Mouse (Mus musculus) cortical plate, adult 2 months (tissue): ENCODE measurements around the gene Sbf2. TPM values are rescaled to one million over a fixed set of nuclear protein-coding genes. Genes with fewer than 3 reads are reported as not detected.

Experiments used
- H3K27ac ChIP-seq: fragments of 200-500 bp; 2 replicates; pipeline ENCODE4 v1.5.1; 2012; ENCODE audit warnings: low read length, control low read depth, inconsistent platforms; ENCODE audit not compliant: insufficient read depth
- H3K4me1 ChIP-seq: fragments of 200-500 bp; 2 replicates; pipeline ENCODE4 v1.6.1; 2011; ENCODE audit warnings: low read length; ENCODE audit not compliant: control insufficient read depth, insufficient read depth
- H3K4me3 ChIP-seq: fragments of 200-500 bp; 2 replicates; pipeline ENCODE4 v1.5.1; 2011; ENCODE audit warnings: mild to moderate bottlenecking, low read length, control low read depth; ENCODE audit not compliant: insufficient read depth
- CTCF ChIP-seq: fragments of 200-500 bp; IDR thresholded peaks from 2 replicates; pipeline ENCODE4 v1.5.1; 2011; ENCODE audit warnings: mild to moderate bottlenecking, control low read depth, low read length; ENCODE audit not compliant: insufficient read depth; ENCODE audit errors: extremely low read depth
- POLR2A ChIP-seq: fragments of 200-500 bp; IDR thresholded peaks from 2 replicates; pipeline ENCODE4 v1.6.1; 2011; ENCODE audit warnings: mild to moderate bottlenecking, low read length, control low read depth; ENCODE audit not compliant: insufficient read depth; ENCODE audit errors: extremely low read depth
- polyA plus RNA-seq: library from polyadenylated mRNA; depleted of rRNA; stranded (reverse); fragments of >200 nt; gene quantifications from 2 replicates; pipeline ENCODE4 v1.2.3, GENCODE M21; 2012

Sbf2 gene
- polyA plus RNA-seq, 1 experiment = 32.8 TPM

GRCm38 (mm10) chr7:110277734-110278245 lies 336.9 kb downstream of the Sbf2 start:
- TF ChIP-seq POLR2A (no peak), CTCF (no peak)

GRCm38 (mm10) chr7:110272434-110272833 lies 342.3 kb downstream of the Sbf2 start:
- H3K4me1 ChIP-seq = no peaks in the 10 kb centered on the region
- no peak overlapping the region for H3K27ac ChIP-seq
- TF ChIP-seq CTCF (no peak), POLR2A (no peak)
- no peak overlapping the region for H3K4me3 ChIP-seq

More at GRCm38 (mm10) chr7:110277734-110278245, 336.9 kb downstream of the Sbf2 start:
- no peaks in the 10 kb centered on the region for H3K4me1 ChIP-seq
- no peak overlapping the region for H3K27ac ChIP-seq
- H3K4me3 ChIP-seq = no peak overlapping the region

- no peak overlapping the region for H3K4me3 ChIP-seq
- no peak for TF ChIP-seq POLR2A
- TF ChIP-seq CTCF = no peak
- no peak overlapping the region for H3K27ac ChIP-seq
- H3K4me1 ChIP-seq = no peaks in the 10 kb centered on the region
Observed at GRCm38 (mm10) chr7:110271814-110272213, 342.9 kb downstream of the Sbf2 start.

GRCm38 (mm10) chr7:110270455-110270854 lies 344.3 kb downstream of the Sbf2 start:
- TF ChIP-seq CTCF (no peak), POLR2A (no peak)
- Histone ChIP-seq H3K4me3 (no peak overlapping the region), H3K27ac (no peak overlapping the region), H3K4me1 (no peaks in the 10 kb centered on the region)

GRCm38 (mm10) chr7:110269777-110270176 lies 344.9 kb downstream of the Sbf2 start:
- no peaks in the 10 kb centered on the region for H3K4me1 ChIP-seq
- no peak overlapping the region for H3K27ac ChIP-seq
- no peak overlapping the region for H3K4me3 ChIP-seq
- no peak for TF ChIP-seq CTCF
- TF ChIP-seq POLR2A = no peak

- TF ChIP-seq CTCF (no peak), POLR2A (no peak)
- H3K4me1 ChIP-seq = no peaks in the 10 kb centered on the region
- H3K27ac ChIP-seq = no peak overlapping the region
- H3K4me3 ChIP-seq = no peak overlapping the region
Observed at GRCm38 (mm10) chr7:110268511-110268910, 346.2 kb downstream of the Sbf2 start.

GRCm38 (mm10) chr7:110267994-110268393 lies 346.7 kb downstream of the Sbf2 start:
- TF ChIP-seq CTCF = no peak
- Histone ChIP-seq H3K27ac (no peak overlapping the region), H3K4me1 (no peaks in the 10 kb centered on the region)

GRCm38 (mm10) chr7:110267014-110267413 lies 347.7 kb downstream of the Sbf2 start:
- Histone ChIP-seq H3K4me3 (no peak overlapping the region), H3K4me1 (no peaks in the 10 kb centered on the region), H3K27ac (no peak overlapping the region)
- TF ChIP-seq CTCF (no peak), POLR2A (no peak)

More at GRCm38 (mm10) chr7:110267994-110268393, 346.7 kb downstream of the Sbf2 start:
- H3K4me3 ChIP-seq = no peak overlapping the region

- Histone ChIP-seq H3K27ac (no peak overlapping the region), H3K4me3 (no peak overlapping the region), H3K4me1 (no peaks in the 10 kb centered on the region)
- TF ChIP-seq POLR2A (no peak), CTCF (peak; percentile 83)
Observed at GRCm38 (mm10) chr7:110265796-110266195, 348.9 kb downstream of the Sbf2 start.

- H3K4me3 ChIP-seq = no peak overlapping the region
- no peak for TF ChIP-seq CTCF
- no peak for TF ChIP-seq POLR2A
- peaks cover 2% of the 10 kb centered on the region for H3K4me1 ChIP-seq
- H3K27ac ChIP-seq = no peak overlapping the region
Observed at GRCm38 (mm10) chr7:110263474-110263873, 351.2 kb downstream of the Sbf2 start.
